Mouse (Mus musculus) midbrain, embryonic 16.5 days (tissue): ENCODE measurements at regions not wholly inside any gene's neighbourhood (a gene's known extent, or its start where the extent isn't known, plus 50 kb on each side); places are given as distances from the start of the nearest gene placed in this dataset.
A peak's percentile ranks its signal among the peaks of the same experiment; 100 is the strongest.

ENCODE experiments used
- ATAC-seq: fragments of 200-750 bp; cut with Nextera tagmentation; 2 replicates; pipeline ENCODE4 v1.8.0; 2017; ENCODE audit warnings: moderate TSS enrichment
- H3K27ac ChIP-seq: fragments of 300-500 bp; sonication (generic); 2 replicates; pipeline ENCODE4 v1.5.1; 2014; ENCODE audit warnings: mild to moderate bottlenecking, low read length, mixed read lengths
- H3K27me3 ChIP-seq: fragments of 300-500 bp; sonication (generic); 2 replicates; pipeline ENCODE4 v1.6.1; 2014; ENCODE audit warnings: low read depth, low read length, mixed read lengths; ENCODE audit not compliant: control insufficient read depth, insufficient read depth
- H3K36me3 ChIP-seq: fragments of 300-500 bp; sonication (generic); 2 replicates; pipeline ENCODE4 v1.6.1; 2014; ENCODE audit warnings: mild to moderate bottlenecking, low read length, moderate library complexity, mixed read lengths; ENCODE audit not compliant: control insufficient read depth, insufficient read depth
- H3K4me1 ChIP-seq: fragments of 300-500 bp; sonication (generic); 2 replicates; pipeline ENCODE4 v1.6.1; 2014; ENCODE audit warnings: mild to moderate bottlenecking, low read length, mixed read lengths; ENCODE audit not compliant: control insufficient read depth, insufficient read depth
- H3K4me2 ChIP-seq: fragments of 300-500 bp; sonication (generic); 2 replicates; pipeline ENCODE4 v1.6.1; 2014; ENCODE audit warnings: mild to moderate bottlenecking, low read length, mixed read lengths
- H3K4me3 ChIP-seq: fragments of 300-500 bp; sonication (generic); 2 replicates; pipeline ENCODE4 v1.5.1; 2014; ENCODE audit warnings: low read depth, mild to moderate bottlenecking, low read length, moderate library complexity, mixed read lengths
- H3K9ac ChIP-seq: fragments of 300-500 bp; sonication (generic); 2 replicates; pipeline ENCODE4 v1.6.1; 2014; ENCODE audit warnings: low read depth, low read length, mixed read lengths
- H3K9me3 ChIP-seq: fragments of 300-500 bp; sonication (generic); replicated peaks from 2 replicates; pipeline ENCODE4 v1.6.1; 2014; ENCODE audit warnings: mild to moderate bottlenecking, low read length, mixed read lengths; ENCODE audit not compliant: control insufficient read depth, poor library complexity, severe bottlenecking
- WGBS: fragments of 180-500 bp; shearing (Covaris S2); extraction: QIAGEN DNeasy Blood & Tissue Kit; methylation state at CpG from one replicate; pipeline ENCODE4 v1.1.7; 2014; 5-methylcytosine and 5-hydroxymethylcytosine counted together

- Histone ChIP-seq H3K4me3 (no peak overlapping the region), H3K4me2 (no peak overlapping the region), H3K4me1 (no peaks in the 10 kb centered on the region), H3K9me3 (no peaks in the 10 kb centered on the region), H3K9ac (no peak overlapping the region), H3K36me3 (no peaks in the 10 kb centered on the region), H3K27me3 (no peaks in the 10 kb centered on the region), H3K27ac (no peak overlapping the region)
- no peak for ATAC-seq
- 79% methylated on average over 4 of the region's 4 CpGs for WGBS
Measured at GRCm38 (mm10) chr5:126268592-126268991, 737.0 kb downstream of the Tmem132b start.

DNA sequence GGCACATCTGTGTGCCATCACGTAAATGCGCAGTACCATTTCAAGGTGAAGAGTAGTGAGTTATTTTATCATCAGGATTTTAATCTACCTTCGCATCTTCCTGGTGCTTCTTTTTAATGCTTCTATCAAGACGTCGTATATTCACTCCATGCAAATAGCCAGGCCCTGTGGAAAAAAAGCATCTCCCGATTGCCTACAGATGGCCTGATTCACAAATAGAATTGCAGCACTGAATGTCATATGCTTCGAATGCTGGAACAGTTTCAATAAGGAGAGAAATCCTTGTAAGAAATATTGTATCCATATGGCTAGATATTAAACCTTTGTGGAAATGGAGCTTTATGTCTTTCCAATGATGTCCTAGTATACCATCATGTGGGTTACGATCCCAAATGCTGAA lies 742.7 kb downstream of the Tmem132b start:
- no peaks in the 10 kb centered on the region; the same call in none of the 2 replicates for H3K27me3 ChIP-seq
- H3K36me3 ChIP-seq: no peaks in the 10 kb centered on the region
- no peaks in the 10 kb centered on the region for H3K9me3 ChIP-seq
- H3K9ac ChIP-seq: no peak overlapping the region
- H3K27ac ChIP-seq: no peak overlapping the region
- WGBS: 89% methylated on average over 8 of the region's 8 CpGs
- H3K4me2 ChIP-seq: no peak overlapping the region
- H3K4me3 ChIP-seq: no peak overlapping the region
- no peaks in the 10 kb centered on the region for H3K4me1 ChIP-seq
- no peak for ATAC-seq

DNA sequence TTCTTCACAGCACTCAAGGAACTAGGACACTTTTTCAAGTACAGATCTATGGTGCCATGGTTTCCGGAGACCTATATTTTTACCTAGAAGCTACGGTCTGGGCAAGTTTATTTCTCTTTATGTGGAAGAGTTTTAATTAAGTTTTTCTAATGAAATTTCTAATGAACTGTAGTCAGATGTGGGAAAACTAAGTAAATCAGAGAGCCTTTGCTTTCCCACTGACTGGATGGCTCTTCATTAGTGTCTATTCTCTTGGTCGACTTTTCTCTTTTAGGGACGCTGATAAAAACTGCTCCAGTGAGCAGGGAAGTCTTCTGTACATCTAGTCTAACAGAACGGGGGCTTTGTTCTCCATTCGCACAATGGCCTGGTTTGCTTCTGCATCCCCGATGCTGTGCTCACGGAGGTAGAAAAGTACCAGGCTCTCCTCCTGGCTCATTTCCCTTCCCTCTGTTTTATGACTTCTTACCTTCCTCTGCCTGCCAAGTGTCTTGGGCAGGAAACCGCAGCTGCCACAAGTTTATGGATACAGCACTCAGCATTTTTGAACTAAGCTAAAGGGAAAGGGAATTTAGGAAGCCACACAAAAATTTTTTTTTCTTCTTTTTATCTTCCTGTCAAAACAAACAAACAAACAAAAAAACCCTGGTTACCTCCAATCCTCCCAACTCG lies 749.6 kb downstream of the Tmem132b start:
- Histone ChIP-seq H3K9ac (no peak overlapping the region), H3K27me3 (no peaks in the 10 kb centered on the region; the same call in none of the 2 replicates), H3K36me3 (no peaks in the 10 kb centered on the region), H3K4me3 (no peak overlapping the region), H3K4me2 (no peak overlapping the region), H3K4me1 (peaks cover 2% of the 10 kb centered on the region; the same call in 1 of the 2 replicates), H3K27ac (no peak overlapping the region), H3K9me3 (no peaks in the 10 kb centered on the region)
- ATAC-seq: no peak
- 18% methylated on average over 10 of the region's 10 CpGs for WGBS

- Histone ChIP-seq H3K9me3 (no peaks in the 10 kb centered on the region), H3K4me3 (no peak overlapping the region), H3K27ac (no peak overlapping the region), H3K36me3 (no peaks in the 10 kb centered on the region), H3K4me2 (no peak overlapping the region), H3K27me3 (no peaks in the 10 kb centered on the region; the same call in none of the 2 replicates), H3K9ac (no peak overlapping the region), H3K4me1 (peaks cover 2% of the 10 kb centered on the region; the same call in 1 of the 2 replicates)
- 7% methylated on average over 7 of the region's 7 CpGs for WGBS
- no peak for ATAC-seq
Measured at GRCm38 (mm10) chr5:126281782-126282181, 750.2 kb downstream of the Tmem132b start.

DNA sequence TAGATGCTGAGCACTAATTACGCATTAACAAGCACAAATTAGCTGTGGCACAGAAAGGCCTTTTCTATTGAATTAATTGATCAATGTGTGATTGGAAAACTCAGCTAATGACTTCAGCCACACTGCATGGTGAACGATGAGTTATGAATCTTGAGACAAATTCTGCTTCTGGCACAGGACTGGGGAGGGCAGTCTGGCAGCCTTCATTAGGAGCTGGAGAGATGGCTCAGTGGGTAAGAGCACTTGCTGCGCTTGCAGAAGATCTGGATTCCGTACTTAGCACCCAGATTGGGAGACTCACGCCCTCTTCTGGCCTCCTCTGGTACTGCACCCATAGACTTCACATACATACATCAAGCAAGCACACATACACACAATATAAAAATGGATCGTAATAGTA lies 793.3 kb downstream of the Tmem132b start:
- Histone ChIP-seq H3K9me3 (no peaks in the 10 kb centered on the region; the same call in 1 of the 2 replicates), H3K4me3 (no peak overlapping the region), H3K9ac (no peak overlapping the region), H3K4me2 (no peak overlapping the region), H3K27ac (0 out of 2 replicates have a peak overlapping the region, but pooled peaks have one; percentile 10), H3K27me3 (no peaks in the 10 kb centered on the region), H3K4me1 (no peaks in the 10 kb centered on the region), H3K36me3 (no peaks in the 10 kb centered on the region)
- 68% methylated on average over 6 of the region's 6 CpGs for WGBS
- no peak for ATAC-seq

- 38% methylated on average over 3 of the region's 3 CpGs for WGBS
- H3K27ac ChIP-seq: no peak overlapping the region
Measured at GRCm38 (mm10) chr5:126328276-126328675, 796.7 kb downstream of the Tmem132b start.

DNA sequence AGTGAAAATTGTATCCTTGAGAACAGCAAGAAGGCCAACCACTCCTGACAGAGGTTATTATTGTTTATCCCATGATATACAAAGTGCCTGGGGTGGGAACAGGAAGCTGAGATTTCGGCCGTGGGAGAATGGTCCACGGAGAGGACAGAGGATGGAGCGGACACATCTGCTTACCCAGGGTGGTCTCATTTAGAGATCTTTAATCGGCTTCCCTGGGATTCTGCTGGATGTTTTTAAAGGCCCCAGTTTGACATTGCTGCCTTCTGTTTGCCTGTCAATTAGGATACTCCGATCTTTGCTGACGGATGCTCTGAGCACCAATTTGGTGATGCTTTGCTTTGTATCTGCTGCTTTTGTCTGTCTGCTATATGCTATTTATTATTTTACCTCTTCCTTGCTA lies 803.5 kb downstream of the Tmem132b start:
- Histone ChIP-seq H3K36me3 (no peaks in the 10 kb centered on the region), H3K4me2 (no peak overlapping the region), H3K4me3 (no peak overlapping the region), H3K27me3 (no peaks in the 10 kb centered on the region), H3K9ac (peak overlapping the region; percentile 34; the same call in 1 of the 2 replicates), H3K9me3 (no peaks in the 10 kb centered on the region), H3K27ac (peak overlapping the region; percentile 68), H3K4me1 (peaks cover 15% of the 10 kb centered on the region)
- 14% methylated on average over 7 of the region's 7 CpGs for WGBS
- ATAC-seq: no peak

More at GRCm38 (mm10) chr5:126328276-126328675, 796.7 kb downstream of the Tmem132b start:
- H3K4me2 ChIP-seq: no peak overlapping the region
- ATAC-seq: no peak
- peaks cover 3% of the 10 kb centered on the region for H3K4me1 ChIP-seq
- no peak overlapping the region for H3K4me3 ChIP-seq
- H3K36me3 ChIP-seq: no peaks in the 10 kb centered on the region
- no peaks in the 10 kb centered on the region for H3K27me3 ChIP-seq
- no peak overlapping the region for H3K9ac ChIP-seq
- H3K9me3 ChIP-seq: no peaks in the 10 kb centered on the region; the same call in 1 of the 2 replicates

GRCm38 (mm10) chr5:126335553-126336520 lies 804.3 kb downstream of the Tmem132b start:
- H3K27ac ChIP-seq: peak overlapping the region; percentile 68

GRCm38 (mm10) chr5:126337884-126338283 lies 806.3 kb downstream of the Tmem132b start:
- peaks cover 15% of the 10 kb centered on the region for H3K4me1 ChIP-seq
- no peak overlapping the region for H3K4me2 ChIP-seq
- no peaks in the 10 kb centered on the region for H3K36me3 ChIP-seq
- no peak overlapping the region for H3K27ac ChIP-seq
- no peak for ATAC-seq
- no peak overlapping the region for H3K4me3 ChIP-seq
- no peaks in the 10 kb centered on the region for H3K27me3 ChIP-seq
- 94% methylated on average over 1 of the region's 1 CpGs for WGBS
- H3K9me3 ChIP-seq: no peaks in the 10 kb centered on the region
- no peak overlapping the region for H3K9ac ChIP-seq

More at GRCm38 (mm10) chr5:126335553-126336520, 804.3 kb downstream of the Tmem132b start:
- Histone ChIP-seq H3K4me1 (peaks cover 15% of the 10 kb centered on the region), H3K36me3 (no peaks in the 10 kb centered on the region), H3K9me3 (no peaks in the 10 kb centered on the region), H3K9ac (no peak overlapping the region), H3K4me2 (no peak overlapping the region), H3K4me3 (no peak overlapping the region), H3K27me3 (no peaks in the 10 kb centered on the region)
- ATAC-seq: no peak
- 26% methylated on average over 6 of the region's 6 CpGs for WGBS
